Mouse (Mus musculus): ENCODE data around the gene Rasgef1c. TPM values are rescaled to one million over a fixed set of nuclear protein-coding genes. Genes with fewer than 3 reads are reported as not detected.

Rasgef1c gene
- polyA plus RNA-seq, 1 experiment from 2014 or later, result not detected

DNA sequence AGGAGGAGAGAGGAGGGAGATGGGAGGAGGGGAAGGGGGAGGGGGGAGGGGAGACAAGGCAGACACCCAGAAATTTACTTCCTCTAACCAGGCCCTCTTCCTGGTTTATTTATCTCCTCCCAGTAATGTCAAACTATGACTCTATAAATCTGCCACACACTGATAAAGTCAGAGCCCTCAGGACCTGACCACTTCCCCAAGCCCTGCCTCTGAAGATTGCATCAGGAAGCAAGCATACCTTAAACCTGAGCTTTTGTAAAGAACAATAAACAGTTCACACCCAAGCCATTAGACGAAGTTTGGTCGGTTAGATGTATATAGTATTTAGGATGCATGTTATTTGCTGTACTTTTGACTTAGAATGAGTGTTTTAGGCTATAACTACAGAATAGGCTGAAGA is 92.9 kb downstream of the Rasgef1c start:
- peak; percentile 68 for ATAC-seq (ENCODE audit: low read depth)
- Histone ChIP-seq H3K4me3 (ENCODE audit: low read depth, low read length) (no peak overlapping the region), H3K27me3 (ENCODE audit: control insufficient read depth, insufficient read depth, low read depth, low read length) (no peaks in the 10 kb centered on the region), H3K27ac (ENCODE audit: low read length) (no peak overlapping the region), H3K4me1 (ENCODE audit: control insufficient read depth, low read depth, low read length) (peaks cover 9% of the 10 kb centered on the region), H3K36me3 (ENCODE audit: control insufficient read depth, insufficient read depth) (no peaks in the 10 kb centered on the region), H3K4me2 (ENCODE audit: low read depth, low read length) (no peak overlapping the region), H3K9me3 (replicated peaks; ENCODE audit: control insufficient read depth, low read length) (no peaks in the 10 kb centered on the region), H3K9ac (ENCODE audit: low read depth, low read length) (no peak overlapping the region)
- 13% methylated on average over 2 of the region's 2 CpGs for WGBS (ENCODE audit: insufficient replicate concordance)

DNA sequence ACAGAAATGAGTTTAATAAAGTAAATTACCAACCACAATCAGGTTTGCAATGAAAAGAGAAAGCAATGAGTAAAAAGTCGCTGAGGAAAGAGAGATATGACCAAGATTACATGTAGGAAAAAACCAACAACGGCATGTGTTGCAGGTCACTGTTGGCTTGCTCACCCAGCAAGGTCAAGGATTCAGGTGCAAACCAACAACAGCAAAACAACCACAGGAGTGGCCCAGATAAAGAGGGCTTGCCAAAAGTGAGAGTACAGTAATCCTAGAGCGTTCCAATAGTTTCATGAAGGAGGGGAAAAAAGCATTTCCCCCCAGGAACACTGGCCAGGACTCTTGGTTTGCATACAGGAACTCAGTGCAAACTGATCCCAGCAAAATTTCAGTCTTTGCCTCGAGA is 94.8 kb downstream of the Rasgef1c start:
- ATAC-seq (ENCODE audit: low read depth), result no peak
- Histone ChIP-seq H3K4me2 (ENCODE audit: low read depth, low read length) (no peak overlapping the region), H3K9ac (ENCODE audit: low read depth, low read length) (no peak overlapping the region), H3K9me3 (replicated peaks; ENCODE audit: control insufficient read depth, low read length) (no peaks in the 10 kb centered on the region), H3K4me3 (ENCODE audit: low read depth, low read length) (no peak overlapping the region), H3K27ac (ENCODE audit: low read length) (no peak overlapping the region), H3K36me3 (ENCODE audit: control insufficient read depth, insufficient read depth) (no peaks in the 10 kb centered on the region), H3K27me3 (ENCODE audit: control insufficient read depth, insufficient read depth, low read depth, low read length) (no peaks in the 10 kb centered on the region), H3K4me1 (ENCODE audit: control insufficient read depth, low read depth, low read length) (peaks cover 9% of the 10 kb centered on the region)
- WGBS (ENCODE audit: insufficient replicate concordance), result 35% methylated on average over 4 of the region's 4 CpGs

DNA sequence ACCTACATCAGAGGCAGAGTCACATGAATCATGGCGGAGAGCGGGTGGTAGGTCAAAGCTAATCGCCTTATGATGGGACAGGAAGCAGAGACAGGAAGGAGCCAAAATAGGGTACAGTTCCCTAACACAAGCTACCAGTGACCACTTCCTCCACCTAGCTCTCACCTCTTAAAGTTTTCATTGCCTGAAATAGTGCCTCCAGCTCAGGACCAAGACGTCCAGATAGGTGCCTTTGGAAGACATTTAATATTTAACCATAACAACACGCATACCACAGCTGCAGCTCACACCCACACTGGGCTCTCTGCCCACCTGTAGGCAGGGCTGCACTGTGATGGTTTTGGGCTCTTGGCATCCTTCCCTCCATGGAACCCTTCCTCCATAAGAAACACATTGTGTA is 95.7 kb downstream of the Rasgef1c start:
- Histone ChIP-seq H3K4me3 (ENCODE audit: low read depth, low read length) (no peak overlapping the region), H3K27me3 (ENCODE audit: control insufficient read depth, insufficient read depth, low read depth, low read length) (no peaks in the 10 kb centered on the region), H3K27ac (ENCODE audit: low read length) (no peak overlapping the region), H3K9me3 (replicated peaks; ENCODE audit: control insufficient read depth, low read length) (no peaks in the 10 kb centered on the region), H3K9ac (ENCODE audit: low read depth, low read length) (no peak overlapping the region), H3K36me3 (ENCODE audit: control insufficient read depth, insufficient read depth) (no peaks in the 10 kb centered on the region), H3K4me2 (ENCODE audit: low read depth, low read length) (no peak overlapping the region; the same call in 1 of the 2 replicates), H3K4me1 (ENCODE audit: control insufficient read depth, low read depth, low read length) (peaks cover 9% of the 10 kb centered on the region)
- WGBS (ENCODE audit: insufficient replicate concordance), result 28% methylated on average over 5 of the region's 5 CpGs
- no peak for ATAC-seq (ENCODE audit: low read depth)

DNA sequence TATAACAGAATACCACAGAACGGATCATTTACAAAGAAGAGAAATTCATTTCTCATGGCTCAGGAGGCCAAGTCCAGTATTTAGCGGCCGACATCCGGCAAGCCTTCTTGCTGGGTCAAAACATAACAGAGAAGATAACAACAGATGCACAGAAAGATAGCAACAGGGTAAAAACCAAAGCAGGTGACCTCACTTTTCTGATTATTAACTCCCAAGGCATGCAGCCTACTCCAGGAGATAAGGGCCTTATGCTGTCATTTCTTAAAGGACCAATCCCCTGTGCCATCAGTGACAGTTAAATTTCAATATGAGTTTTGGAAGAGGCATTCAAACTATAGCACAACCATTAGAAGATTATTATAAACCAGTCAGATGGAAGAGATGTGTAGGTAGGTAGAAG is 101.2 kb downstream of the Rasgef1c start:
- Histone ChIP-seq H3K9me3 (replicated peaks; ENCODE audit: control insufficient read depth, low read length) (no peaks in the 10 kb centered on the region), H3K4me3 (ENCODE audit: low read depth, low read length) (no peak overlapping the region), H3K27me3 (ENCODE audit: control insufficient read depth, insufficient read depth, low read depth, low read length) (no peaks in the 10 kb centered on the region), H3K4me1 (ENCODE audit: control insufficient read depth, low read depth, low read length) (no peaks in the 10 kb centered on the region), H3K36me3 (ENCODE audit: control insufficient read depth, insufficient read depth) (no peaks in the 10 kb centered on the region), H3K27ac (ENCODE audit: low read length) (no peak overlapping the region), H3K9ac (ENCODE audit: low read depth, low read length) (no peak overlapping the region), H3K4me2 (ENCODE audit: low read depth, low read length) (no peak overlapping the region)
- ATAC-seq (ENCODE audit: low read depth), result no peak
- 27% methylated on average over 4 of the region's 4 CpGs for WGBS (ENCODE audit: insufficient replicate concordance)

DNA sequence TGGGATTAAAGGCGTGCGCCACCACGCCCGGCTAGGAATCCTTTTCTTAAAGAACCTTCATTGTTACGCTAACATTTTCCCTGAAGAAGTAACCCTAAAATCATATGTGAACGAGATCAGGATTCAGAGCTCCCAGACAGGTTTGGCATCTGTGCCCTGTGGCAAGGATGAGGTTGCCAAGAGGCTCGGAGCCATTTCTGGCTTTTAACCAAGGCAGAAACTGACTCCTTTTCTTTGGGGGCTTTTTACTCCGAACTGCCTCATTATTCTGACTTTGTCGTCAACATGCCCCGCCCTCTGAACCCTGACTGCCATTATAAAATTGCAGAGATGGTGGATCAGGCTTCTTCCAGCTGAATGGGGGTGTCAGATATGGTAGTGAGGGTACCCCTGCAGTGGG is 106.1 kb downstream of the Rasgef1c start:
- Histone ChIP-seq H3K27ac (ENCODE audit: low read length) (no peak overlapping the region), H3K9me3 (replicated peaks; ENCODE audit: control insufficient read depth, low read length) (no peaks in the 10 kb centered on the region), H3K4me1 (ENCODE audit: control insufficient read depth, low read depth, low read length) (no peaks in the 10 kb centered on the region), H3K27me3 (ENCODE audit: control insufficient read depth, insufficient read depth, low read depth, low read length) (no peaks in the 10 kb centered on the region), H3K9ac (ENCODE audit: low read depth, low read length) (no peak overlapping the region), H3K36me3 (ENCODE audit: control insufficient read depth, insufficient read depth) (no peaks in the 10 kb centered on the region), H3K4me2 (ENCODE audit: low read depth, low read length) (no peak overlapping the region), H3K4me3 (ENCODE audit: low read depth, low read length) (no peak overlapping the region)
- WGBS (ENCODE audit: insufficient replicate concordance), result 73% methylated on average over 10 of the region's 10 CpGs
- ATAC-seq (ENCODE audit: low read depth), result no peak

DNA sequence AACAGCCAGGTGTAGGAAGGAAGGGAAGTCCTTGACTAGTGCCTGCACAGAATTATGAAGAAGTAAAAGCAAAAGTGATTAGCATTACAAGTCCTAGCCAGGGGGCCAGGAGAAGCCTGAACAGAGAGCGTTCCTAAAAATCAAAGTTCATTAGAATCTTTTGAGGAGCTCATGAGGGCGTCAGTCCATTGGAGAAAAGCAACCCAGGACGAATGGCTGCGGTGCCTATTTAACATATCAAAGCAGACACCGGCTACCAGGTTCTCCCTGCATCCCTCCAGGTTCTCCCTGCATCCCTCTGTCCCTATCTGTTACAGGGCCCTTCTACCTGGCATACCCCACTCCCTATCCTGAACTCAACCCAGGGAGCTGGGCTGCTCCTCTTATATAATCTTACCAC is 106.6 kb downstream of the Rasgef1c start:
- H3K9me3 ChIP-seq (replicated peaks; ENCODE audit: control insufficient read depth, low read length), result no peaks in the 10 kb centered on the region
- H3K4me2 ChIP-seq (ENCODE audit: low read depth, low read length), result no peak overlapping the region
- no peaks in the 10 kb centered on the region for H3K27me3 ChIP-seq (ENCODE audit: control insufficient read depth, insufficient read depth, low read depth, low read length)
- no peak for ATAC-seq (ENCODE audit: low read depth)
- no peak overlapping the region for H3K9ac ChIP-seq (ENCODE audit: low read depth, low read length)
- 61% methylated on average over 5 of the region's 5 CpGs for WGBS (ENCODE audit: insufficient replicate concordance)
- no peaks in the 10 kb centered on the region for H3K4me1 ChIP-seq (ENCODE audit: control insufficient read depth, low read depth, low read length)
- no peak overlapping the region for H3K4me3 ChIP-seq (ENCODE audit: low read depth, low read length)
- H3K36me3 ChIP-seq (ENCODE audit: control insufficient read depth, insufficient read depth), result no peaks in the 10 kb centered on the region
- H3K27ac ChIP-seq (ENCODE audit: low read length), result no peak overlapping the region

DNA sequence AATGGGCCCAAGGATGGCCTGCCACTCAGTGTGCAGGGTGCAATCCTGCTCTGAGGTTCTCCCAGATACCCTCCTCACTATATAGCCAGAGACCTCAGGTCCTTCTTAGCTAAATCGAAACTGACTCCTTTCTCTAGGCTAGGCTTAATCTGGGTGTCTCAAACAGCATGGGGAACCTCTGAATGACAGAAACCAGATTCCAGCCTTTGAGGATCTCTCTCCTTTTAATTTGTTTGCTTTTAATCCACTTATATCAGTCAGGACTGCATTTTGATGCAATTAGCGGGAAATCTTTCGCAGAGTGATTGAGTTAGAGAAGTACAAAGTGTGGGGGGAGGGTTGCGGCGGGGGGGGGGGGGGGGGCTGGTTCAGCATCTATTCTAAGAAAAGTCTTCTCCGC is 111.4 kb downstream of the Rasgef1c start:
- ATAC-seq (ENCODE audit: low read depth), result no peak
- Histone ChIP-seq H3K27ac (ENCODE audit: low read length) (no peak overlapping the region), H3K4me3 (ENCODE audit: low read depth, low read length) (no peak overlapping the region), H3K36me3 (ENCODE audit: control insufficient read depth, insufficient read depth) (no peaks in the 10 kb centered on the region), H3K9me3 (replicated peaks; ENCODE audit: control insufficient read depth, low read length) (no peaks in the 10 kb centered on the region), H3K4me1 (ENCODE audit: control insufficient read depth, low read depth, low read length) (no peaks in the 10 kb centered on the region), H3K27me3 (ENCODE audit: control insufficient read depth, insufficient read depth, low read depth, low read length) (no peaks in the 10 kb centered on the region), H3K4me2 (ENCODE audit: low read depth, low read length) (no peak overlapping the region), H3K9ac (ENCODE audit: low read depth, low read length) (no peak overlapping the region)
- WGBS (ENCODE audit: insufficient replicate concordance), result 62% methylated on average over 6 of the region's 6 CpGs

DNA sequence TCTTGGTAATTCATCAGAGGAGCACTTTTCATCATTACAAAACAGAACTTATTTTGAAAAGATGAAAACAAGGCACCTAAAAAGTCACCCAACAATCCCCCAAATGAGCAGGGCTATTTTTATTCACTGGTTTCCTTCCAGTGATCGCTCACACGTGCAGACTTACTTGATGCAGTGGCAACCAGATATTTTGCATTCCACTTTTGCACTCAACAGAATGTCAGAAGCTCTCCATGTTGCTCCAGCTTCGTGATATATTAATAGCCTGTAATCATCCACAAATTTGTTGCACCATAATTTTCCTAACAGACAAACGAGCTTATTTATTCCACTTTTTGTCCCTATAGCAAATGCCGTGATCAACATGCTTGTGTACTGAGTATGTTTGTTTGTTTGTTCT is 114.9 kb downstream of the Rasgef1c start:
- H3K27me3 ChIP-seq (ENCODE audit: control insufficient read depth, insufficient read depth, low read depth, low read length), result no peaks in the 10 kb centered on the region
- H3K36me3 ChIP-seq (ENCODE audit: control insufficient read depth, insufficient read depth), result no peaks in the 10 kb centered on the region
- no peak overlapping the region for H3K9ac ChIP-seq (ENCODE audit: low read depth, low read length)
- no peak for ATAC-seq (ENCODE audit: low read depth)
- H3K27ac ChIP-seq (ENCODE audit: low read length), result no peak overlapping the region
- H3K4me1 ChIP-seq (ENCODE audit: control insufficient read depth, low read depth, low read length), result no peaks in the 10 kb centered on the region
- 50% methylated on average over 5 of the region's 5 CpGs for WGBS (ENCODE audit: insufficient replicate concordance)
- H3K4me2 ChIP-seq (ENCODE audit: low read depth, low read length), result no peak overlapping the region
- H3K9me3 ChIP-seq (replicated peaks; ENCODE audit: control insufficient read depth, low read length), result no peaks in the 10 kb centered on the region
- H3K4me3 ChIP-seq (ENCODE audit: low read depth, low read length), result no peak overlapping the region

DNA sequence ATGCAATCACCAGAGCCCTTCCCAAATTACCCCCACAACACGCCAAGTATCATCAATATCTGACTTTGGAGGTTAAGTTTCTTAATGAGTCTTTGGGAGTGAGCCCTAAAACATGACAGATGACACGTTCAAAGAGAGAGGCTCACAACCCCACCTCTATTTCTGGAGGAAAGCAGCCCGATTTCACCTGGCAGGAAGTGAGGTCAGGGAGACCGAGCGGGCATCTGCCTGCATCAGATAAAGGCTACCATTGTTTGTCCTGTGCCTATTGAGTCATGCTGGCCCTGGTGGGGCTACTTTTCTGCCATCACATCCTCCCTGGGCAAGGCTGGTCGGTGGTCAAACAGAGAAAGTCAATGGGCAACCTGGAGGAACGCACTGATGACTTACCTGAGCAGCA is 115.9 kb downstream of the Rasgef1c start:
- H3K9ac ChIP-seq (ENCODE audit: low read depth, low read length), result no peak overlapping the region
- no peaks in the 10 kb centered on the region for H3K9me3 ChIP-seq (replicated peaks; ENCODE audit: control insufficient read depth, low read length)
- H3K27me3 ChIP-seq (ENCODE audit: control insufficient read depth, insufficient read depth, low read depth, low read length), result no peaks in the 10 kb centered on the region
- H3K4me3 ChIP-seq (ENCODE audit: low read depth, low read length), result no peak overlapping the region
- WGBS (ENCODE audit: insufficient replicate concordance), result 33% methylated on average over 7 of the region's 7 CpGs
- H3K36me3 ChIP-seq (ENCODE audit: control insufficient read depth, insufficient read depth), result no peaks in the 10 kb centered on the region
- no peak overlapping the region for H3K4me2 ChIP-seq (ENCODE audit: low read depth, low read length)
- H3K27ac ChIP-seq (ENCODE audit: low read length), result no peak overlapping the region
- H3K4me1 ChIP-seq (ENCODE audit: control insufficient read depth, low read depth, low read length), result no peaks in the 10 kb centered on the region
- no peak for ATAC-seq (ENCODE audit: low read depth)

DNA sequence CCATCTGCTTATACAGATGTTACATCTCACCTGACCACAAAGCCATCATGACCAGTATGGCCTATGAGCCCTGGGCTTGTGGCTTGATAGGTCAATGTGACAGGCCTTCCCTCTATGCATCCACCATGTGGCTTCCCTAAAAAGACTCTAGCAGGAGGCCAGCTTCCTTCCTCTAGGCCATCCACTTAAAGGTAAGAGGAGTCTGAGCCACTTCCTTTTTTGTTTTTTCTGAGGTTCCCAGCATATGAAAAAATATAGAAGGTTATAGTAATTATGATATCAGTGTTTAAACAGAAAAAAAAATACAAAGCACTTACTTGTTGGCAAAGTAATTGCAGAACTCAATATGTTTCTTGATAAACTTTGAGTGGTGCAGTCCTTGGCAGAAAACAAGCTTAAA is 117.2 kb downstream of the Rasgef1c start:
- H3K4me2 ChIP-seq (ENCODE audit: low read depth, low read length), result no peak overlapping the region
- ATAC-seq (ENCODE audit: low read depth), result no peak
- H3K9ac ChIP-seq (ENCODE audit: low read depth, low read length), result no peak overlapping the region
- H3K27ac ChIP-seq (ENCODE audit: low read length), result no peak overlapping the region
- H3K4me3 ChIP-seq (ENCODE audit: low read depth, low read length), result no peak overlapping the region
- H3K4me1 ChIP-seq (ENCODE audit: control insufficient read depth, low read depth, low read length), result no peaks in the 10 kb centered on the region; the same call in 1 of the 2 replicates
- no peaks in the 10 kb centered on the region for H3K27me3 ChIP-seq (ENCODE audit: control insufficient read depth, insufficient read depth, low read depth, low read length)
- no peaks in the 10 kb centered on the region for H3K9me3 ChIP-seq (replicated peaks; ENCODE audit: control insufficient read depth, low read length)
- H3K36me3 ChIP-seq (ENCODE audit: control insufficient read depth, insufficient read depth), result no peaks in the 10 kb centered on the region
